Mouse (Mus musculus) urinary bladder, adult 2 months (tissue): Measurements from ENCODE around the gene Cdh15. TPM values are rescaled to one million over a fixed set of nuclear protein-coding genes. Genes with fewer than 3 reads are reported as not detected.
A peak's percentile ranks its signal among the peaks of the same experiment; 100 is the strongest.

Experiments
- DNase-seq: peaks from one replicate; pipeline ENCODE4 v3.0.0; 2022; ENCODE audit warnings: low spot score
- polyA plus RNA-seq: library from polyadenylated mRNA; depleted of rRNA; stranded (reverse); fragments of >200 nt; gene quantifications from 2 replicates; pipeline ENCODE4 v1.2.3, GENCODE M21; 2012; rRNA removed

Gene Cdh15
- polyA plus RNA-seq, 1 experiment = 0.06 TPM

DNA sequence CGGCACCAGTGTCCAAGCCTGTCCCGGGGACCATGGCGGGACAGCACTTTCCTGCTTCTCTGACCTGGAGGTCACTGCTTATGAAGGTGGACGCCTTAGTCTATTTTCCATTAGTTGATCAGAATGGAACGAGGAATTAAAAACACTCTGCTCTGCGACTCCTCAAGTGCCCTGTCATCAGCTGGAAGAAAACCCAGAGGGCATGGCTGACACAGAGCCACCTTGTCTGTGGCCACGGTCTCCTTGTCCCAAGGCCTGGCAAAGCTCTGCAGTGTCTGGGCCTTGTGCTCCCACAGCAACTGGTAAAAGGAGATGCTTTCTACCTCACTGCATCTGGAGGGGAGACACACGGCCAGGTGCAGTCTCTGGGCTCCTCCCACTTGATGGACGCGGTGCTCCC, 35.9 kb downstream of the Cdh15 start:
- no peak for DNase-seq

DNA sequence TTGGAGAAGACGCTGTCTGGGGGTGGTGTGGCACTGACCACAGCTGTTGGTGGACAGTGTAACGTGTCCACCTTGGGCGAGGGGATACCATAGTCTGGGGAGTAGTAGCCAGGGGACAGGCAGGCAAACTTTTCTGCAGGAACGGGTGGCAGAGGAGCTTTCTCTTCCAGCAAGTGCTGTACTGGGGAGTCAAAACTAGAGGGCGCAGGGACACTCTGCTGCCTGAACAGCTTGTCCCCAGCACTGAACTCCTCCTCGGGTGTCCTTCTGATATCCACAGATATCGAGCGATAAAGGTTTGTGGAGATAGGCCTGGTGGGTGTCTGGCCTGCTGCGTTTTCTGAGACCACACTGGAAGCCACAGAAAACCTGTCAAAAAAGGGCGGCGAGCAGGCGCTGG, 43.7 kb downstream of the Cdh15 start:
- no peak for DNase-seq

GRCm38 (mm10) chr8:122893451-122893850, 45.7 kb downstream of the Cdh15 start:
- no peak for DNase-seq

GRCm38 (mm10) chr8:122896317-122896716, 48.6 kb downstream of the Cdh15 start:
- no peak for DNase-seq

GRCm38 (mm10) chr8:122897200-122897599, 49.4 kb downstream of the Cdh15 start:
- no peak for DNase-seq

GRCm38 (mm10) chr8:122898018-122898417, 50.3 kb downstream of the Cdh15 start:
- DNase-seq = no peak

- DNase-seq = no peak
Observed at GRCm38 (mm10) chr8:122898473-122898872, 50.7 kb downstream of the Cdh15 start.

GRCm38 (mm10) chr8:122899085-122899484, 51.3 kb downstream of the Cdh15 start:
- no peak for DNase-seq

DNA sequence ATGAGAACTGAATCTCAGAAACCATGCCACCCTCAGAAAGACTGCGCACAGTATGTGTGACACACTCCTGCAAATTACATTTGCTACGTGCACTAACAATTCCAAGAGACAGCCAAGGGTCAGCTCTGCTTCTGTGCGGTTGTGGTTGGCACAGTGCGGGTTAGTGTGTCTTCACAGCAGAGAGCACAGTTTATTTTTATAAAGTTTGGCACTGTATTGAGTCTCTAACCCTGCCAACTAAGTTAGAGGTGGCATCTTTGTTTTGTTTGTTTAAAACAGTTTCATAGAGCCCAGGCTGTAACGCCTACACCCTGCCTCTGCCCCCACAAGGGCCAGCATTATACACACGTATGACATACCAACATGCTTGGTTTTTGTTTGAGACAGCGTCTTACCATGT, 53.7 kb downstream of the Cdh15 start:
- no peak for DNase-seq

- no peak for DNase-seq
Observed at GRCm38 (mm10) chr8:122901892-122902515, 54.2 kb downstream of the Cdh15 start.

DNA sequence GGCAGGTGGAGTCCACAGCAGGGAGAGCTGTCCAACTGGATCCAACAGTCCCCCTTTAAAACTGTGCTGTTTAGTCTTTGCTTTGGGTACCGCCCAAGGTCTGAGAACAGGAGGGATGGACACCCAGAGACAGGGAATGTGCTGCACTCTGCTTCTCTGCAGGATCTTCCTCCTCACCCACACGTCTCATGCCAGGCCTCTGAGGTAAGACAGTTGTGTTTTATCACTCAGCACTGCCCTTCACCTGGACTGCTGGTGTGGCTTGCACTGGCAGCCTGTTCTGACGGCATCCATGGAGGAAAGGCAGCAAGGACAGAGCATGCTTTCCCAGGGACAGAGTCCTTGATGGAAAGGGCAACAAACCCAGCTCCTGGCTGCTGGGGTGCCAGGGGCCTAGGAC, 54.8 kb downstream of the Cdh15 start:
- DNase-seq = no peak

GRCm38 (mm10) chr8:122903002-122903401, 55.2 kb downstream of the Cdh15 start:
- DNase-seq = no peak

GRCm38 (mm10) chr8:122904496-122904895, 56.7 kb downstream of the Cdh15 start:
- DNase-seq = no peak

GRCm38 (mm10) chr8:122905346-122905745, 57.6 kb downstream of the Cdh15 start:
- no peak for DNase-seq

- peak; percentile 61 for DNase-seq
Observed at GRCm38 (mm10) chr8:122906463-122907021, 58.8 kb downstream of the Cdh15 start.

DNA sequence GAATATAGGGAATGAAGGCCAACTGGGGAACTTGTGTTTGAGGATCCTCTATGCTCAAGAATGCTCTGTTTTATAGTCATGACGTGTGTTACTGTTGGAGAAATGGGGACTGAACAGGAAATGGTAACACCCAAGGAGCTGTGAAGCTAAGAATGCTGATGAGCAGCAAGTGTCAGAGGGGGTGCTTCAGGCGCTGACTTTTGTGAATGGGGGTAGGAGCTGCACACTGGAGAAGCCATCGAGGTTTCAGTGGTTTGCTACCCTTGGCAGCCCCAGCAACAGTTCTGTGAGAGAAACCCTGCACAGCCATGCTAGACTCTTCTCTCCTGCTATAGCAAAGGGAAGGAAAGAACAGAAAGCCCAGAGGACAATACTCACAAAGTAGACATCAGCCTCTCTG, 64.4 kb downstream of the Cdh15 start:
- DNase-seq = no peak

GRCm38 (mm10) chr8:122912871-122913270, 65.1 kb downstream of the Cdh15 start:
- DNase-seq = no peak

GRCm38 (mm10) chr8:122916766-122917165, 69.0 kb downstream of the Cdh15 start:
- no peak for DNase-seq

Other genes with a start within 250 kb of the Cdh15 start
- 16.2 and 20.8 TPM in 2 replicates for gene Galns, start 236.5 kb upstream of the Cdh15 start, polyA plus RNA-seq
- gene Trappc2l, start 236.3 kb upstream of the Cdh15 start, polyA plus RNA-seq = 108 and 113 TPM in 2 replicates
- 0.06 TPM in 1 of 2 replicates, not detected in the other for gene Pabpn1l, start 225.2 kb upstream of the Cdh15 start, polyA plus RNA-seq
- gene Cbfa2t3, start 148.9 kb upstream of the Cdh15 start, polyA plus RNA-seq = 0.95 and 4.0 TPM in 2 replicates
- gene Acsf3, start 72.5 kb upstream of the Cdh15 start, polyA plus RNA-seq = 14.2 and 14.4 TPM in 2 replicates
- gene Ankrd11, start 194.3 kb downstream of the Cdh15 start, polyA plus RNA-seq = 37.9 and 57.1 TPM in 2 replicates
- gene Spg7, start 215.0 kb downstream of the Cdh15 start, polyA plus RNA-seq = 56.0 and 63.5 TPM in 2 replicates